Mouse (Mus musculus) layer of hippocampus, postnatal 10 days (tissue): ENCODE results near the gene Zscan5b. TPM values are rescaled to one million over a fixed set of nuclear protein-coding genes. Genes with fewer than 3 reads are reported as not detected.
A peak's percentile ranks its signal among the peaks of the same experiment; 100 is the strongest.
"Not testable (repeated sequence)": the region's sequence is repeated elsewhere in the genome, so short reads cannot be mapped to it uniquely, and the experiment has no call there.

Experiments
- DNase-seq, 2 experiments: peaks; one replicate each; pipeline ENCODE4 v3.0.0; 2021; ENCODE audit warnings: low spot score in 2 of 2
- long read RNA-seq: library from polyadenylated mRNA; stranded (forward); transcript quantifications from one replicate; pipeline ENCODE4 v2.0.0, GENCODE M21; 2023
- total RNA-seq, 2 experiments: library from RNA; stranded (reverse); gene quantifications; 2 replicates each; pipeline ENCODE4 v1.2.3; 2021

The Zscan5b gene
- total RNA-seq = not detected
- long read RNA-seq = 0 reads

DNA sequence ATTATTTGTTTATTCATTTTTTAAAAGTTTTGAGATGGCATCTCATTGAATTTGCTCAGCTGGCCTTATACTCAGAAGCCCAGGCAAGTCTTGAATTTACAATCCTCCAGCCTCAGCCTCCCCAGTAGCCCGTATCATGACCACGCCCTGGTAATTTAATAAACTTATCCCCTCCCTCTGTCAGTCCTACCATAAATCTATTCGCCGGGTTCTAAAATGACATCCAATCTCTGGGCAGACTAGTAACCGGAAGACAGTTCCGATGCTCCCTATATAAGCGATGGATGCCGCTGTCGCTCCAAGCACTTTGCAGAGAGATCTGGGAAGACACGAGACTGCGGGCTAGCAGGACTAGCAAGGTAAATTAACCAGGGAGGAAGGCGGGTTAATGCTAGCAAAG, at the start of gene Zscan5b:
Gene Zscan5b, plus strand, starts transcription at position 301 of the 400 bp plus-strand sequence.
- no peak for DNase-seq

GRCm38 (mm10) chr7:6172674-6173244, 49.3 kb upstream of the Zscan5b start:
- no peak for DNase-seq

DNA sequence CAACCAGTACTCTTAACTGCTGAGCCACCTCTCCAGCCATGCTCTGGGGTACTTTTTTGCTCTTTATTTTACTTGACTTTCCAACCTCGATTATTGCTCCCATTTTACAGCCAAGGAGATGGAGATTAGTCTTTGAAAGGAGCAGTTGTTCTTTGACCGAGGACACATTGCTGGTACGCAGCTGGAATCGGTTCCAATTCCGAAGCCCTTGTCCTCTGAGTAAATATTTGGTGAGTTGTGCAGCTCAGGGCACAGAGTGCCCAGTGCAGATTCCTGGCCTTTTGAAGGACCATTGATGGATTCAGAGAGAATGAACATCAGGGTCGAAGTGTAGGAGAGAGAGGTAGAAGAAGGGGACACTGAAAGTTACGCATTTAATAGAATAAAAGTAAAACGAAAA, 48.2 kb upstream of the Zscan5b start:
- DNase-seq = no peak

- DNase-seq = not testable (repeated sequence)
Measured at GRCm38 (mm10) chr7:6174365-6174987, 47.6 kb upstream of the Zscan5b start.

DNA sequence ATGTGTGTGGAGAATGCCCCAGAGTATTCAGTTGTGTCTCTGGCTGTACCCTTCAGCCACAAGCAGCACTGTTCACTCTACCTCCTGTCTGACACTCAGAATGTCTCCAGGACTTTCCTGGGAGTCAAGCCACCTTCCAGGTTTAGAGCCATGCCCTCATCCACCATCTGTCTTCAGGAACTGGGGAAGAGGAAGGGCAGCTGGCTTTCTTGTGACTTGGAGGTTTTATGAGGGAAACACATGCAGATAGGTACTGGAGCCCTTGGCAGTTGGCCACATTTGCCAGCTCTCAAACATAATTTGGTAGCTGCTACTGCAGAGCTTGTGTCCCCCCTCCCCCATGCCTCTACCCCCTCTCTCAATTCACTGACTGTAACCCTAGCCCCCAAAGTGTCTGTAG, 43.1 kb upstream of the Zscan5b start:
- no peak for DNase-seq

- no peak for DNase-seq
Measured at GRCm38 (mm10) chr7:6182882-6183281, 39.2 kb upstream of the Zscan5b start.

DNA sequence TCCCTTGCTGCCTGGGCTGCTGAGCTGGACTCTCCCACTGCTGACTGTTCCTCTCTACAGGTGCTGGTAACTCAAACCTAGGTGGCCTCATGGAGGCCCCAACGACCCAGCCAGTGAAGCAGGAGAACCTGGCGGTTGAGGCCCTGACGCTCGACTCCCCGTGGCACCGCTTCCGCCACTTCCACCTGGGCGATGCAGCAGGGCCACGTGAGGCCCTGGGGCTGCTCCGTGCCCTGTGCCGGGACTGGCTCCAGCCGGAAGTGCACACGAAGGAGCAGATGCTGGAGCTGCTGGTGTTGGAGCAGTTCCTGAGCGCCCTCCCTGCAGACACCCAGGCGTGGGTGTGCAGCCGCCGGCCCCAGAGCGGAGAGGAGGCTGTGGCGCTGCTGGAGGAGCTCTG, 38.3 kb upstream of the Zscan5b start:
- peak in 1 of 2 experiments; percentile 16 for DNase-seq

DNA sequence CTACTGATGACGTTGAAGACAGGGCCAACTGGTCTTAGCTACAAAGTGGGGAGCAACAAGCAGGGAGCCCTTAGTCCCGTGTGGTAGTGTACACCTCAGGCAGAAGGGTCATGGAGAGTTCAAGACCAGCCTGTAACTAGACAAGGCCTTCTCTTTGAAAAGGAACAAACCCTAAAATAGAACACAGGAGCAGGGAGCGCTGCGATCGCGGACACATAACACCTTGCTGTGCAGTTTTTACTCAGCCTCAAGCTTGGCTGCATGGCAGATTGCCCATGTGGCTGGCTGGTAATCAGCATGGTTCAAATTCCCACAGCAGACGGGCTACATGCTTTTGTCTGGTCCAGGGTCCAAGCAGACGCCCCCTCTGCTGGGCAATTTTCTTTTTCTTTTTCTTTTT, 37.6 kb upstream of the Zscan5b start:
- no peak for DNase-seq

GRCm38 (mm10) chr7:6185391-6185790, 36.7 kb upstream of the Zscan5b start:
- DNase-seq = no peak

DNA sequence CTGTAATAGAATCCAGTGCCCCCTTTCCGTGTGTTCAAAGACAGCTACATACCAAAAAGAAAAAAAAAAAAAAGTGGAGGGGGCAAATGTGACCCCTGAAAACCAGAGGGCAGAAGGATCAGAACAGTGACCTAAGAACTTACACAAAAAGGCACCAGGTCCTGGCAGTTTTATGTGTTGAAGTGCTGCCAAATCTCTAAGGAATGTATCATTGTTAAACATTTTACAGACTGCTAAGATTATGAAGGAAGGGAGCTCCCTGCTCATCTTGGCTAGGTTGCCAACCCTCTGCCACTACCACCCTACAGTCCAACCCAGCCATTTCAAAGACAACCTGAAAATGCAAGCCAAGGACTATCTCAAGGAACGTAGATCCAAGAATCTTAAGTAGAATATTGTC, 35.9 kb upstream of the Zscan5b start:
- DNase-seq = no peak

DNA sequence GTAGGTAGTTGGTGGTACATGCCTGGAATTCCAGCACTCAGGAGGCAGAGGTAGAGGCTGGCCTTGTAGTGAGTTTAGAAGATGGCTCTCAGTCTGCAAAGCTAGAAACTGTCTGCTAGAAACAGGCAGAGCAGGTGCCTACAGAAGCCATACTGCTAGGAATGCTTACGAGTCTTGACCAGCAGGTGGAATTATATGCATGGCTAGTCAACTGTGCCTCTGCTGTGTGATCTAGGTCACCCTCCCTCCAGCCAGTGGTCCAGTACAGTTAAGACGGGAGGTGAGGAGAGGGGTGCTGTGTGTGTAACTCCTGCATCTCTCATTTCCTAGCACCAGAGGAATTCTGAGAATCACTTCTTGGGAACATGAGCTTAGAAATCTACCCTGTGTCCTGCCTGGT, 35.3 kb upstream of the Zscan5b start:
- DNase-seq = no peak

GRCm38 (mm10) chr7:6189542-6189941, 32.5 kb upstream of the Zscan5b start:
- no peak for DNase-seq

GRCm38 (mm10) chr7:6191376-6191775, 30.7 kb upstream of the Zscan5b start:
- peak; percentile 80 to 83 for DNase-seq

DNA sequence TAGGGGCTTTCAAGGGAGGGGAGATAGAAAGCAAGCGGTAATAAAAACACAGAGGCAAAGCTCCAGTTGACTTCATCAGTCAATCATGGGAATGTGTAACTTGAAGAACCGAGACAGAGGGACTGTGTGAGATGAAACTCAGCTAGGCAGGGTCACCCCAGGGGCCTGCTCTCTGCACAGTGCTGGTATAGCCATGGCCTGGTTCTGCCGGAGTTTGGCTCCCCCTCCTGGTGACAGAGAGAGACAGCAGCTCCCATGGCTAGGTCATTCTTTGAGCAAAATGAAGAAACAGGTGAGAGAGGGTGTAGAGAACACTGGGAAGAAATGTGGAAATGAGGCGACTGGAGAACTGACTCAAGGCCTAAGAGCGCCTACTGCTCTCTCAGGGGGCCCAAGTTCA, 27.9 kb upstream of the Zscan5b start:
- peak; percentile 54 to 75 for DNase-seq

- DNase-seq = no peak
Measured at GRCm38 (mm10) chr7:6195777-6196176, 26.3 kb upstream of the Zscan5b start.

DNA sequence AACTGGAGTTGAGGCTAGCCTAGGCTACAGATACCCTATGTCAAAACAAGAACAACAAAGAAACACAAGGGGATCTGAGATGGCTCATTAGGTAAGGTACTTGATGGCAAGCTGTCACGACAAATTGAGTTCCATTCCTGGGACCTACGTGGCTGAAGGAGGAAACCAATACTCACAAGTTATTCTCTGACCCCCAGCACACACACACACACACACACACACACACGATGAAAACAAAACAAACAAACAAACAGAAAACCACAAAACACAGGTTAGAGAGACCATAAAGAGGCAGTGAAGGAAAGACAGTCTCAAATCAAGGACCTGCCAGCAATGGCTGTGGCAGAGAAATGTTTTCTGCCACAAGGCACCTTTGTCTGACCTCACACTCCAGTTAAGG, 25.3 kb upstream of the Zscan5b start, which contains the start of gene Galp:
Gene Galp, plus strand, starts transcription at position 301 of the 400 bp plus-strand sequence.
- no peak for DNase-seq

DNA sequence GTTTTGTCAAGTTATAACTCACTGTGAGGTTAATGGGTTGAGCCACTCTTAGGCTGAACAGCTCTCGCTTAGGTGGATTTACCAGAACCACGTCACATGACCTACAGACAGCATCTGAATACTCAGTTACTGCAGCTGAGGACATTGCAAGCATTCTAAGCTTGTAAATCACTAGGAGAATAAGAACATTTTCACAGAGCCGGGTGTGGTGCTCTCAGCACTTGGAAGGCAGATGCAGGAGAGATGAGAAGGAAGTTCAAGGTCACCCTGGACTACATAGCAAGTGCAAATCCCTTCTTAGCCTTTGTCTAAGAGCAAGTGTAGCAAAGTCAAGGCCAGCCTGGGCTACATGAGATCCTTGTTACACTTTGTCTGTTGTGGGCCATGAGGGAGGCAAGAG, 17.9 kb upstream of the Zscan5b start:
- no peak for DNase-seq

DNA sequence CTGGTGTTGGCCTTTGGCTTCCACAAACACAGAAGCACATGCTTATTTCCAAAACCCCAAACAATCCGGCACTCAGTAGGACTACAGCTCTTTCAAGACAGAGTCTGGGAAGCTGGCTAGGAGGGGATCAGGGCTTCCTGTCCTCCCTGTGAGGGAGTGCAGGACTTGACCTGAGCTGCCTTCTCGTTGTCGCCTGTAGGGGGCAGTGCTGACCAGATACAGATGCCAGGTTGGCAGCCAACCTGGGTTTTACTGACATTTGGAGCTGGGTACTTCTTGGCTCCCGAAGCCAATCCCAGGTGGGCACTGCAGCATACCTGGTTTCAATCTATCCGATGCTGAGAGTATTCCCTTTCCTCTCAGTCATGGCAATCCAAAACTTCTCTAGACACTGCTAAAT, 8.9 kb upstream of the Zscan5b start:
- DNase-seq = peak in 1 of 2 experiments; percentile 26

- not testable (repeated sequence) for DNase-seq
Measured at GRCm38 (mm10) chr7:6214691-6215090, 7.4 kb upstream of the Zscan5b start.

DNA sequence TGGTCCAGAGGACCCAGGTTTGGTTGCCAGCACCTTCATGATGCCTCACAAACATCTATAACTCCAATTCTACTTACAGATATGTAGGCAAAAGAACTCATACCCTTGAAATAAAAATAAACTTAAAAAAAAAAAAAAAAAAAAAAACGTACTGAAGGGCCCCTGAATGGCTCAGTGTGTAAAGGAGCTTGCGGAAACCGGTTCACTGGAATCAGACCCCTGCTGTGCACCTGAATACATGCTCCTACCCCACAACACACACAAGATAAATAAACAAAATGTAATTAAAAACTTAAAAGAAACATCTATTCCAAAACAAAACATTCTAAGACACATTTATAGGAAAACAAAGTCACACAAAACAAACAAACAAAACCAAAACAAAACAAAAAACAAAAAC, 1.9 kb upstream of the Zscan5b start:
- DNase-seq = no peak

- peak; percentile 21 to 35 for DNase-seq
Measured at GRCm38 (mm10) chr7:6228491-6228890, 6.4 kb downstream of the Zscan5b start.

- DNase-seq = no peak
Measured at GRCm38 (mm10) chr7:6239787-6240186, 17.7 kb downstream of the Zscan5b start.

GRCm38 (mm10) chr7:6240841-6241425, 18.9 kb downstream of the Zscan5b start:
- peak; percentile 36 to 53 for DNase-seq
